Mouse (Mus musculus) stomach, postnatal 0 days (tissue): Measurements from ENCODE around the gene Epb41l5.

Experiments used
- CTCF ChIP-seq: IDR thresholded peaks from 2 replicates; pipeline ENCODE4 v1.5.1; 2016; ENCODE audit warnings: antibody characterized with exemption, low read depth, mild to moderate bottlenecking, moderate library complexity
- EP300 ChIP-seq: optimal IDR thresholded peaks from 2 replicates; pipeline ENCODE3; 2016; ENCODE audit warnings: antibody characterized with exemption

DNA sequence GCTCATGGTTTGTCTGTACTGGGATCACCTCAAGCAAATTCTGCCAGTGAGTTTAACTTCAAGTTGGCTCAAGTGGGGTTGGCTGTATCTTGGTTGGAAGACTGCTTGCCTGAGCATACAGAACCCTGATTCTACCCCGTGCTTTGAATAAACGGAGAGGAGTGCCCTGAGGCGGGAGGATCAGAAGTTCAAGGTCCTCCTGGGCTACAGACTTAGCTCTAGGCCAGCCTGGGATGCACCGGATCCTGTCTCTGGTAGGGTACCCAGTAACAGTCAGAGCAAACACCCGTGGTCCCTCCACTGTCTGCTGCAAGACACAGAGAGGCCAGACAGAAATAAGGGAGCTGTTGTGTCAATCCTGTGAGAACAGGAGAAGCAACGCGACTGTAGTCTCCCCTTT is 127.1 kb downstream of the Epb41l5 start:
- TF ChIP-seq CTCF = no peak
- TF ChIP-seq EP300 = no peak
